ENCODE assay signal across 9 mouse cellular contexts in the genomic region with DNA sequence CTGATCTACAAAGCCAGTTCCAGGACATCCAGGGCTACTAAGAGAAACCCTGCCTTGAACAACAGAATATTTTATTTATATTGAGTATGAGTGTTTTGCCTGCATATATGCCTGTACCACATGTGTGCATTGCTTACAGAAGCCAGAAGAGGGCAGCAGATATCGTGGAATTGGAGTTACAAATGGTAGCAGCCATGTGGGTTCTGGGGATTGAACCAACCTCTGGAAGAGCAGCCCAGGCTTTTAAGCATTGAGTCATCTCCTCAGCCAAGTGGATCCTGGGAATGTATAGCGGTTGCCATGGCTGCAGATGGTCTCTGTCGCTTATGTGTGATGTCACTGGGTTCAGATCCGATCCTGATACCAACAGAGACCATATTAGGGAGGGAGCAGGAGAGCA. TPM values are rescaled to one million over a fixed set of nuclear protein-coding genes. Genes with fewer than 3 reads are reported as not detected.
A peak's percentile ranks its signal among the peaks of the same experiment; 100 is the strongest.
DNase-seq lines count a peak whose midpoint lies in the region; ATAC-seq and TF ChIP-seq lines count a peak whose summit lies in the region.
"Had no signal": no experiment of that assay in that cellular context is flagged by ENCODE, and none has a peak within 500 bp of the region (broad histone marks: within the 10 kb centered on the region; RNA-seq: fewer than 3 reads in every experiment).

No protein-coding gene starts in this region.

- peak; percentile 11; the same call in 1 of the 2 replicates for TF ChIP-seq CTCF in spleen, adult 2 months (IDR thresholded peaks at IDR 0.05; ENCODE audit: extremely low read depth, insufficient read depth, insufficient read length, insufficient replicate concordance)

- no peaks in the 10 kb centered on the region for H3K27me3 ChIP-seq in spleen, adult 2 months (ENCODE audit: control insufficient read depth, insufficient read depth, low read length)
- H3K27me3 ChIP-seq: midbrain, embryonic 12.5 days had no signal

- no peak overlapping the region for H3K27ac ChIP-seq in spleen, adult 2 months (ENCODE audit: insufficient read depth, low read length)
- H3K27ac ChIP-seq: midbrain, embryonic 12.5 days had no signal

- ATAC-seq in cerebellum, adult (ENCODE audit: insufficient number of reproducible peaks, low FRiP score, low TSS enrichment): no peak

- WGBS in spleen, adult 2 months: 68% methylated on average over 4 of the region's 4 CpGs

- H3K4me1 ChIP-seq in spleen, adult 2 months (ENCODE audit: control insufficient read depth, insufficient read depth, insufficient read length): no peaks in the 10 kb centered on the region
- H3K4me1 ChIP-seq: midbrain, embryonic 12.5 days had no signal

- no peak for TF ChIP-seq POLR2A in spleen, adult 2 months (IDR thresholded peaks at IDR 0.05; ENCODE audit: low read depth, low read length)

- DNase-seq in cerebellum, postnatal 25 days: peak; percentile 31 to 57
- DNase-seq in spleen, adult 2 months (ENCODE audit: low read depth in 1 of 2, low spot score in 2 of 2): peak in 1 of 2 experiments; percentile 52
- no peak for DNase-seq in spleen, adult 12 weeks (ENCODE audit: low spot score)
- DNase-seq in embryo, embryonic 11 days: peak; percentile 53
- DNase-seq in kidney, postnatal 14 days: peak; percentile 59
- DNase-seq in lung, postnatal 25 days (ENCODE audit: low spot score): peak; percentile 62
- peak; percentile 27 to 57 for DNase-seq in thymus, postnatal 10 days (ENCODE audit: low spot score in 2 of 2)

- H3K36me3 ChIP-seq in spleen, adult 2 months (ENCODE audit: control insufficient read depth, insufficient read depth, low read length): no peaks in the 10 kb centered on the region
- H3K36me3 ChIP-seq: midbrain, embryonic 12.5 days had no signal

- no peak overlapping the region for H3K4me3 ChIP-seq in spleen, adult 2 months (ENCODE audit: extremely low read depth, insufficient read depth, insufficient read length)
- H3K4me3 ChIP-seq: midbrain, embryonic 12.5 days had no signal

RNA-seq across cellular contexts. Expression of gene Gm10203, which starts 3.3 kb away (rescaled TPM):
- polyA plus RNA-seq in spleen, adult 2 months (2012; rRNA removed): not detected in 2 replicates
- polyA plus RNA-seq: midbrain, embryonic 12.5 days had no signal

RNA-seq across cellular contexts. Expression of gene Etfbkmt, which starts 13.0 kb away (rescaled TPM):
- polyA plus RNA-seq in spleen, adult 2 months (2012; rRNA removed): 3.0 and 4.5 TPM in 2 replicates

RNA-seq across cellular contexts. Expression of gene Dennd5b, which starts 25.2 kb away (rescaled TPM):
- polyA plus RNA-seq in spleen, adult 2 months (2012; rRNA removed): 5.1 and 11.8 TPM in 2 replicates
